Mouse (Mus musculus): Measurements from ENCODE around the gene Gm29427.
A peak's percentile ranks its signal among the peaks of the same experiment; 100 is the strongest.

Gene Gm29427

DNA sequence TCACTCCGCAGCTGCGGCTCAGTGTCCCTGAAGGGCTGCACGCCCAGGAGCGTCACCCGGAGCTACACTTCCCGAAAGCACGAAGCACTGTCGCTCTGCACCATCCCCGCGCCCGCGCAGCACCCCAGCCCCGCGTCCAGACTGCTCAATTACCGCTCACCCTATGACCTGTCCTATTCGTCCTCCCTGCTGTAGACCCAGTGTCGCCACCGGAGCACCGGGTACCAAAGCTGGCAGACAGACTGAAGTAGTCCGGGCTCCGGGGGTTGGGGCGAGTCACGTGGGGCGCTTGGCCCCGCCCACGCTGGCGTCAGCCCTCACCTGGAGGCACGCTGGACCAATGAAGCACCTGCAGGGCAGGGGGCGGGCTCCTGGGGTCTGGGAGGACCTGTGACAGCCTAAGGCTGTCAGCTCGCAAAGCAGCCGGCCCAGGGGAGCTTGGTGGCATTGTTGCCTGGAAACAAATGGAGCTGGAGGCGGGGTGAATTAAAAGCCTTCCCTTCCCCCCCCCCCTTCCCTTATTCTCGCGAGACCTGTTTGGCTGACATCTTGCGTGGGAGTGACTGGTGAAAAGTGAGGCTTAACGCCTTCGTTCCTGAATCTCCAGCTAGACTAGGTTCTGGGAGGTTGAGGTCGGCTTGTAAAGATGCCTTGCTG, at the start of gene Gm29427:
Gene Gm29427, minus strand, starts transcription at position 239 of the 657 bp plus-strand sequence.
- peak; percentile 99 for DNase-seq

DNA sequence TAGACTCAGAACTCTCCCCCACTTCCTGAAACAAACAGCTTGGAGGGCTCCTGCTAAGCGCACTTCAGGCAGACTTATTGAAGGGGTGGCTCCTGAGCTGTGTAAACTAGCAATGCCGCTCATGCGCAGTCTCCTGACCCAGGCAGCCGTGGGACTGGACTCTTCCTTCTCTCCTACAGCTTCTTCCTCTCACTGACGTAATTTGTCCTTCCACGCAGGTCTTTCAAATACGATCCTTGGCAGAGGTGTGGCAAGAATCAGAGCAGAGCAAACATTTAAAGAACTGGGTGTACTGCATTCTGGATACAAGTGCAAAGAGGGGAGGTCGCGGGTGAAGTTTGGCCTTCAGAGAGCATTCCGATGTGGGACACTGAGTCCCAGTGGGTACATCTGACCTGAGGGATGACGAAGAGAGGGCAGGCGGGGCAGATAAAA, 48.4 kb upstream of the Gm29427 start:
- no peak for DNase-seq

- no peak for DNase-seq
Observed at GRCm38 (mm10) chr1:130762045-130762760, 46.6 kb upstream of the Gm29427 start.

- DNase-seq, result no peak
Observed at GRCm38 (mm10) chr1:130761597-130761996, 46.0 kb upstream of the Gm29427 start.

- DNase-seq, result no peak
Observed at GRCm38 (mm10) chr1:130759689-130760088, 44.1 kb upstream of the Gm29427 start.

GRCm38 (mm10) chr1:130746819-130747218, 31.2 kb upstream of the Gm29427 start:
- DNase-seq, result no peak

GRCm38 (mm10) chr1:130745591-130745990, 30.0 kb upstream of the Gm29427 start:
- DNase-seq, result no peak

DNA sequence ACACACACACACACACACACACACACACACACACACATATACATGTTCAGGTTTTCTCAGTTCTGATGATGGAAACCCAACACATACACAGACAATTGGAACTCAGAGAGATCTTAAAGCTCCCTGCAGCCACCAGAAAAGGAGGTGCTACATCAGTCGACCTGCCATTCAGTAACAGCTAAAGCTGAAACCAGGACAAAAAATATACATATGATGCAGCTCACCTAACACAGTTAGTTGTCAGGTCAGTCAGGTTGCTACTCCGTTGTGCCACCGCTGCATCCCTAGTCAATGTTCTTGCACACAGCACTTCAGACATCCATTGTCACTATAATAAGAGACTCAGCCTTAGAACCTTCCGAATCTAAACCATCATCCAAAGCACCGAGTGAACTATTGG, 29.4 kb upstream of the Gm29427 start:
- no peak for DNase-seq

DNA sequence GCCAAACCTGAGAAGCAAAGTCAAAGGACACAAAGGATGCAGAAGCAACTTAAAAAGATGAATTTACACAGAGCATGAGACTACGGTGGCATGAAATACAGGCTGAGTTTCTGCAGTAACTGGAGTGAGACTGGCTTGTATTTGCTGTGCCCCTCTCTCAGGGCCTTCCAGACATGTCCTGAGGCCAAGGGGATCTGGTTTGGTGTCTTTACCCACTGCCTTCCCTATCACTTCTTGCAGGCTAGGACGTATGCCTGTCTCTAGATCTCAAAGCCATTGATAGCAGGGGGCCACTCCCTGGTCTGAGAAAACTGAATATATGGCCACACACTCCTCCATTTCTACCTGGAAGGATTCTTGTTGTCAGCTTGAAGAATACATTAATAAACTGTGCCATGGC, 28.6 kb upstream of the Gm29427 start:
- DNase-seq, result no peak

GRCm38 (mm10) chr1:130743775-130744174, 28.2 kb upstream of the Gm29427 start:
- no peak for DNase-seq

DNA sequence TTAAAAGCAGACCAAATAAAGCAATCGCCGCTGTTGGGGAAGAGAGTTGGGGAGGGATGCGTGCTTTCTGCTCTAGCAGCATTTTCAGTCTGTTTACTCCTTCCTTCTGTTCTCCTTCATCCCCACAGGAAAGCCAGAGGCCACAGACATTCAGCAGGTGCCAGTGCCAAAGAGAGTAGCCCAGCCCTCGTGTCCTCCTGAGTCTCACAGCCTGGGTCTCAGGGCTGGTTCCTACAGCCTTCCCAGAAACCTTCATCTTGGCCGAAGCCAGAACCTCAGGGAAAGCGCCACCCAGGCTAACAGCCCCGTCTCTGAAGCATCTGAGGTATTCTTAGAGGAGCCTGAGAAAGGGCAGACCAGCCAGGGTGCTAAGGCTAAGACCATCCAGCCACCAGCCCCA, 26.6 kb upstream of the Gm29427 start:
- no peak for DNase-seq

GRCm38 (mm10) chr1:130740781-130741720, 25.5 kb upstream of the Gm29427 start:
- DNase-seq, result no peak

- peak; percentile 29 for DNase-seq
Observed at GRCm38 (mm10) chr1:130740227-130740648, 24.6 kb upstream of the Gm29427 start.

DNA sequence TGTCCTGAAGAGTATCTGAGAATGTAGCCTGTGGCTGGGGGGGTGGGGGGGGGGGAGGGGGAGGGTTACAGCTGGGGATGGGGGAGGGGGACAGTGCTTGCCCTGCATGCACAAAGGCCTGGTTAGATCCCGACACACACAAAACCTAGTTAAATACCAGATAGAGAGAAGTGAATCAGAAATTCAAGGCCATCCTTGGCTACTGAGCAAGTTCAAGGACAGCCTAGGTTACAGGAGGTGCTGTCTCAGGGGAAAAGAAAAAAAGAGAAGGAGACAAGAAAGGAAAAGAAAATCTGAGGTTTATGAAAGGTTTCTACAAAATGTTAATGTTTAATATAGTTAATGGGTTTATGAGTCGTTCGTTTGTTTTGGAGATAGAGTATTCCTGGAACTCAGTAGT, 24.0 kb upstream of the Gm29427 start:
- no peak for DNase-seq

- DNase-seq, result no peak
Observed at GRCm38 (mm10) chr1:130738551-130739106, 23.0 kb upstream of the Gm29427 start.

- no peak for DNase-seq
Observed at GRCm38 (mm10) chr1:130737916-130738315, 22.3 kb upstream of the Gm29427 start.

- no peak for DNase-seq
Observed at GRCm38 (mm10) chr1:130737411-130737881, 21.8 kb upstream of the Gm29427 start.

GRCm38 (mm10) chr1:130734852-130735251, 19.3 kb upstream of the Gm29427 start:
- no peak for DNase-seq

- DNase-seq, result no peak
Observed at GRCm38 (mm10) chr1:130734452-130734851, 18.9 kb upstream of the Gm29427 start.

DNA sequence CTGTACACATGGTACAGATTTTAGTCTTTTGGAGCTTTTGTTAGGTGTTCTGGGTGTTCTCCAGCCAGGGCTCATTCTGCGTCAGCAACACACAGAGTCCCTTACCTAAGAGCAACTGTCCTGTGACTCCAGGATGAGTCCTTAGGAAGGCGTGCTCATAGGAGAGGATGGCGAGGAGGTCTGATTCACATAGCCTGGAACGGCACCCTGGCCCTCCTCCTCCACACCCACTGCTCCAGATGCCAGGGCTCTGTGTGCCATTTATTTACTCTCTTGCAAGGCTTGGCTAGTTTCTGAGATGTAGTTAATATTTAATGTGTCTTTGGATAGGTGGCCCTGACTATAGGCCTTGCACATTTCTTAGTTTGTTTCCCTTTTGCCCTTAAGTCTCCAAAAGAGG, 18.1 kb upstream of the Gm29427 start:
- no peak for DNase-seq

- DNase-seq, result no peak
Observed at GRCm38 (mm10) chr1:130732706-130733658, 17.4 kb upstream of the Gm29427 start.

Measured in cerebellum, adult 11 months (tissue).